Mouse (Mus musculus): ENCODE data around the gene Chrm1. TPM values are rescaled to one million over a fixed set of nuclear protein-coding genes. Genes with fewer than 3 reads are reported as not detected.
A peak's percentile ranks its signal among the peaks of the same experiment; 100 is the strongest.
"Not testable (repeated sequence)": the region's sequence is repeated elsewhere in the genome, so short reads cannot be mapped to it uniquely, and the experiment has no call there.

Gene Chrm1
- total RNA-seq, 2 experiments from 2014 or later: not detected

DNA sequence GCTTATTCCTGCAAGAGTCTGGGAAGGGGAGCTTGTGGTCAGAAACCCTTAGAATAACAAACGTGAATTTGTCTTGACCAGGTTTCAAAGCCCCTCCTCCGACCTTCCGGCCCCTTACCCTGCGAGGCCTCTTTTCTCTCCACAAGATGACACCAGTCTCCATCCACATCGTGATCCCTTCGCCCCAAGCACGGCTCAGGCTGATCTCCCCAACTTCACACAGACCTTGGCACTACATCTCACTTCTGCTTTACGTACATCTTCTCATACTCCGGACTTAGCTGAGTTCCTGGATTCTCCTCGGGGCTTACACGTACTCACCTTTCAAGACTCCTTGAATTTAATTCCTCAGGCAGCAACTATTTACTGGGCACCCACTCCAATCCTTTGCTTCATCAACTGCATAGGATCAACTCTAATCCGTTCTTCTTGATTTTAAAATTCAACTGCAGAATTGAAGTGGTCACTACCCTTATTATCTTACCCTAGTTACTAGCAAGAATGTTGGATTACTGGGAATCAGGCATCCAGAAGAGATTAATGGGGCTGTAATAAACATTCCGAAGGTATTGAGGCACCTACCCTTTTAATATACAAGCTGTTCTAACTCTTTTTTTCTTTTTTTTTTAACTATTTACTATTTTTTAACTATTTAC lies 50.5 kb downstream of the Chrm1 start:
- intact Hi-C loops (cut with DNase I): no loop called here
- no peak for DNase-seq

DNA sequence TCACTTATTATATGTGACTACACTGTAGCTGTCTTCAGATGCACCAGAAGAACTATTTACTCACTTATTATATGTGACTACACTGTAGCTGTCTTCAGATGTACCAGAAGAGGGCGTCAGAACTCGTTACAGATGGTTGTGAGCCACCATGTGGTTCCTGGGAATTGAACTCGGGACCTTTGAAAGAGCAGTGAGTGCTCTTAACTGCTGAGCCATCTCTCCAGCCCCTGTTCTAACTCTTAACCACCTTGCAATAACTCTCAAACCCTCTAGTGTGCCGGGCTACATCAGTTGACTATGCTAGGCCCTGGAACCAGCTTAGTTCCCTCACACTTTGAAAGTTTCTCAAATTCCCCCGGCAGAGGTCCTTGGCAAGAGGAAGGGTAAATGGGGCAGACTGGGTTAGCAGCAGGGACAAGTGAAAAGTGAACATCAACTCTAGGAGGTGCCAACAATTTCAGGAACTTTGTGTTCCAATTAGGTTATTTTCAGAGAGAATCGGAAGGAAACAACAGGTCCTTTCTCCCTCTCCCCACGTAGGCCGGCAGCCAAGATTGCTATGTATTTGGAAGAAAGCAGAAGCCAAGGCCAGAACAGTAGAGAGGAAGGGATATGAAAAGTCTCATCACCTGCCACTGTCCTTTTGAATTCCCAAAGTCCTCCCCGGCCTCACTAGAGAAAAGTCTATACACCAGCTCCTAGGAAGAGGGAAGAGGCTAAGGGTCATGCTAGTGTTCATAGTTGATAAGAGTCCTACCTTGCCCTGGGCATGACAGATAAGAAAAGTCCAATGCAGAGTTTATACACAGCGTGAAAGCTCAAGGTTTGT lies 51.3 kb downstream of the Chrm1 start:
- DNase-seq: peak in 1 of 2 experiments; percentile 29
- intact Hi-C loops (cut with DNase I): no loop called here

DNA sequence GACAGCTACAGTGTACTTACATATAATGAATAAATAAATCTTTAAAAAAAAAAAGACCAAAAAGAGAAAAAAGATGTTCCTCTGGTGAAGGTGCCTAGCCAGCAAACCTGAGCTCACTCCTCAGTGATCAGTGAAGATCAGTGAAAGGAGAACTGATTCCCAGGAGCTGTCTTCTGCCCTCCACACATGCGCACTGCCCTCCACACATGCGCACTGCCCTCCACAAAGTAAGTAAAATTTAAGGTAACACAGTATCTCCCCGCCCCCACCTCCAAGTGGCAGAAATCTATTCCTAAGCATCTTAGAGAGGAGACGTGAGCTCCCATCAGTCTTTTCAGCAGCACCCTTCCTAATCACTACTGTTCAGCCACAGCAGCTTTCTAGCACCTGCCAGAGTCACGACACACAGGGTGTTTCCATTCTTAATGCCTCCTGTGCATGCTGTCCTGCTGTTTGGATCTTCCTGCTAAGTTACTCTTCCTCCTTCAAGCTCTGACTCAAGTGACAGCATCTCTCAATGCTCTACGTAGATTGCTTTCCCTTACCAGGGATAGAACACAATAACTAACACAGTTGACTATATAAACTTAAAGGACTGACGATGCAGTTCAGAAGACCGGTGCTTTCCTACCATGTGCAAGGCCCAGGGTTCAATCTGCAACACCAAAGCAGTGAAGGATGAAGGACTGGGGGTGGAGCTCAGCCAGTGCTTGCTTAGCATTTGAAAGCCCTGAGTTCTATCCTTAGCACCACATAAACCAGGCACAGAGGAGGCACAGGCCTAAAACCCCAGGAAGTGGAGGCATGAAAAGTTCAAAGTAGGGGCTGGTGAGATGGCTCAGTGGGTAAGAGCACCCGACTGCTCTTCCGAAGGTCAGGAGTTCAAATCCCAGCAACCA lies 52.5 kb downstream of the Chrm1 start:
- intact Hi-C loops (cut with DNase I): no loop called here

DNA sequence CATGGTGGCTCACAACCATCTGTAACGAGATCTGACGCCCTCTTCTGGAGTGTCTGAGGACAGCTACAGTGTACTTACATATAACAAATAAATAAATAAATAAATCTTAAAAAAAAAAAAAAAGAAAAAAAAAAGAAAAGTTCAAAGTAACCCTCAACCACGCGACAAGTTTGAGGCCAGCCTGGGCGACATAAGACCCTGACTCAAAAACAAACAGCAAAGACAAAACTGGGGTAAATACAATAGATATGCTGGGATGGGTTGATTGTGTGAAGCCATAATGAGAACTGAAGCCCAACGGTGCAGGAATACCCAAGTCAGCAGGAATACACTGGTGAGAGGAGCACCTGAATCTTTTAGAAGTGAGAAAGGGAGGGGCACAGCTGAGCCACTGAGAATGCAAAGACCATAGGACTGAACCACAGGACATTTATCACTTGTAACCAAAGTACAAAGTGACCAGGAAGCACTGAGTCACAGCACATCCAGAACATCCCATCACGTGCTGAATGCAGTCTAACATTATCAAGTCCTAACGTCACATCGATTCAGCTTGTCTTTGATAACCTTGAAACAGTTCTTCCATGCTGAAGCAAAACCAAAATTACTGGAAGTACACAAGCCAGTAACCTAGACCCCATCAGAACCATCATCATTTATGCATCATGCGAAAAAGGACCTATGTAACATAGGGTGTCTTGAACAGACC lies 53.3 kb downstream of the Chrm1 start:
- intact Hi-C loops (cut with DNase I): no loop called here
- DNase-seq: no peak

More for the DNA sequence above, 52.5 kb downstream of the Chrm1 start:
- no peak for DNase-seq

DNA sequence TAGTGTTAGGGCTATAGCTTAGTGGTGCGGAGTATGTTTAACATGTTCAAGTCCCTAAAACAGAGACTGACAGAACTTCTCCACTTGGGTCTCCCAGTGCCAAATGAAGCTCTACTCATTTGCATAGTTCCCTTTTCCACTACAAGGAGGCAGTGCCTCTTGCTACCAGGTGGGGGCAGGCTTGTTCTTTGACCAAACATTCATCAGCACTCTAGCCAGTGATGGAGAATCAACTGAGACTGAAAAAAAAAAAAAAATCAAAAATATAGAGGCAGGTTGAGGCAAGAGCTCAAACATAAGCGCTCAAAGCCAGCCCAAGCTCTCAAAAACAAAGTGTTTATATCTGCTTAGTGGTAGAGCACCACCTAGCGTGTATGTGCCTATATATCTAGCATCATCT lies 54.8 kb downstream of the Chrm1 start:
- intact Hi-C loops (cut with DNase I): no loop called here
- DNase-seq: peak; percentile 60 to 74

DNA sequence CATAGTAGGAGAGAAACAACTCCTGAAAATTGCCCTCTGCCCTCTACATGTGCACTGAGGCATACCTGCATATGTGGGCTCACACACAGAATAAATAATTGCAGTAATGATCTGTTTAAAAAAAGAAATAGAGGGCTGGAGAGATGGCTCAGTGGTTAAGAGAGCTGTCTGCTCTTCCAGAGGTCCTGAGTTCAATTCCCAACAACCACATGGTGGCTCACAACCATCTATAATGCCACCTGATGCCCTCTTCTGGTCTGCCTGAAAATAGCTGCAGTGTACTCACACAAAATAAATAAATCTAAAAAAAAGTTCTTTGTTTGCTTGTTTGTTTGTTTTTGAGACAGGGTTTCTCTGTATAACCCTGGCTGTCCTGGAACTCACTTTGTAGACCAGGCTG lies 55.4 kb downstream of the Chrm1 start:
- intact Hi-C loops (cut with DNase I); DNase-seq: not testable (repeated sequence)

DNA sequence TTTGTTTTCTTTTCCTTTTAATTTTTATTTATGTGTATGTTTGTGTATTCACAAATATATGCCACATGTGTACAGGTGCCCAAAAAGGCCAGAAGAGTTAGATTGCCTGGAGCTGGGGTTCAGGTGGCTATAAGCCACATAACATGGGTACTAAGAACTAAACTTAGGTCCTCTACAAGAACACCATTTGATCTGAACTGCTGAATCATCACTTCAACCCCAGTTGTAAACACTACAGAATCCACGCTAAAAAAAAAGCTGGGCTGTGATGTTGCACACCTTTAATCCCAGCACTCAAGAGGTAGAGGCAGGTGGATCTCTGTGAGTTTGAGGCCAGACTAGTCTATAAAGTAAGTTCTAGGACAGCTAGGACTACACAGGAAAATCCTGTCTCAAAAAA lies 57.8 kb downstream of the Chrm1 start:
- intact Hi-C loops (cut with DNase I): no loop called here
- DNase-seq: no peak

DNA sequence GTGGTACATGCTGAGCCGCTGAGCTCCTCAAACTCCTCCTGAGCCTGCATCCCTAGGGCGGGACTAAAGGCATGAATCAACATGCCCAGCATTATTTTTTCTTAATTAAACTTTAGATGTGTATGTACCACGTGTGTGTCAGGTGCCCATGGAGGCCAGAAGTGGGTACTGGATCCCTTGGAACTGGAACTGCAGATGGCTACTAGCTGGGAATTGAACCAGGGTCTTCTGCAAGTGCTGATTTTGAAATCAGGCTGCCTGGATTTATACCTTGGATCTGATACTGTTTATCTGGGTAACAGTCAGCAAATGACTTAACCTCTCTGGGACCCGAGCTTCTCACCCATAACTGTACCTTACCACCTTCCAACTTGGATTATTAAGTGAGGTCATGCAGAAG lies 58.4 kb downstream of the Chrm1 start:
- intact Hi-C loops (cut with DNase I): no loop called here
- DNase-seq: no peak

DNA sequence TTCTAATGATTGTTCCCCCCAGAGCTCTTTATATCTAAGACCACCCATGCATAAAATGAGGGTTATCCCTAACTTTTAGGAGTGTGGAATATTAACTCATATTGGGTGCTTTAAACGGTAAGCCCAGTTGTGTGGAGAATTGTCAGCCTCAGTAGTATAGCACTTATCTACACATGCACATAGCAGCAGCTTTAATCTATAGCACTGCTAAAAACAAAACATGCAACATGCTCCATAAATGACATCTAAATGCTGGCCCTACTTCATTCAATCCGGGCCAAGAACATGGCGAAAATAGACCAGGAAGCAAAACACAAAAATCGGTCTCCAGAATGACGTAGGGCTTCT lies 58.9 kb downstream of the Chrm1 start:
- no peak for DNase-seq
- intact Hi-C loops (cut with DNase I): no loop called here

DNA sequence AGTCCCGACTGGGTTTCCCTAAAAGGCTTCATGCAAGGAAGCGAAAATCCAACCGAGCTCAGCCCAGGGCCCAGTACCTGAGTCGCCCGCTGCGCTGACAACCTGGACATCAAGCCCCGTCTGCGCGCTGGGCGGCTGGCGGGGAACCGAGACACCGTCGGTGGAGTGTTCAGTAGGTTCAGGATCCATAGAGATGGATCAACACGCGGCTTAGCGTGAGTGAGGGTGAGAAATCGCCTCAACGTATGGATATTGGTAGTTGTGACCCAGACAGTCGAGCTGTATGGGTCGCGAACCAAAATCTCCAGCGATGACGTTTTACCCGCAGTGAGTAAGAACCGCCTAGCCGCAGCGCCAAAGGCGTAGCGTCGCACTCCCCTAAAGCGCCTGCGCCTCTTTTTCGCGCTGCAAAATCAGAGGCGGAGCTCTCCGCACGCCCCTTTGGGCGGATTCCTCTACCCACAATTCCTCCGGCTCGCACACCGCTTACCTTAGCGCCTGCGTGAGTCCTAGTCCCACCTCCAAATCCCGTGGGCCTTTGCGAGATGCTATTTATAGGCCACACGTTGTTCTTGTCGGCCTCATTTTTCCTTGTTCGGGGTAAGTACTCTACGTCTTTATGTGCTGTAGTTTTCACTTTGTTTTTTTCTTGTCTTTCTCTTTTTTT lies 59.5 kb downstream of the Chrm1 start, which contains the start of gene Slc3a2:
Gene Slc3a2, minus strand, starts transcription at position 463 of the 667 bp plus-strand sequence.
- peak; percentile 97 for DNase-seq
- intact Hi-C loops (cut with DNase I): no loop called here

DNA sequence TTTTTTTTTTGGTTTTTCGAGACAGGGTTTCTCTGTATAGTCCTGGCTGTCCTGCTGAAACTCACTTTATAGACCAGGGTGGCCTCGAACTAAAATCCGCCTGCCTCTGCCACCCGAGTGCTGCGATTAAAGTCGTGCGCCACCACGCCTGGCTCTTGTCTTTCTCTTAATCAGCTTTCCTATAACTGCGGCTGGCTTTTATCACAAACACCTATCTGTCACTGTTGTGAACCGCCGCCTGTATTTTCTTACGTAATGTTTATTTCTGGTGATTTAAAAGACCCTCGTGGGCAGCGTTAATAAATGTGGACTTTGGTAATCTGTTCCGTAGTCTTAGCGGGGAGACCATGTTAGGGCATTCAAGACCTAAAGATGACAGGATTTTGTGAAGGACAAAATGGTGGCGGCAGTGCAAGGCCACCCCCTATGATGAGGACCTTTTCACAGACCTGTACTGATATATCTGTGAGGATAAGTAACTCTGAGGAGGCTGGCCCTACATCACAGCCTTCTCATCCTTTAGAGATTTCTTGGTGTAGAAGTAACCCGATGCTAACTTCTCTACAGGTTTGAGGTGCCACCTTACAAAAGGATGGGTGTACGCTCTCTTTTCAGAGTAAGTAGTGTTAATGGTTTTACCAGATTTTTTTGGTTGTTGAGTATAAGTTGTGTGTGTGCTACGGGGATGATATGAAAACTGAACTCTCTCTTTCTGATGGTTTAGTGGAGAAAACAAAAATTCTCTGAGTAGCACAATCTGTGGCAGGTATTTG lies 60.2 kb downstream of the Chrm1 start:
- intact Hi-C loops (cut with DNase I): no loop called here
- DNase-seq: peak in 1 of 2 experiments; percentile 34

DNA sequence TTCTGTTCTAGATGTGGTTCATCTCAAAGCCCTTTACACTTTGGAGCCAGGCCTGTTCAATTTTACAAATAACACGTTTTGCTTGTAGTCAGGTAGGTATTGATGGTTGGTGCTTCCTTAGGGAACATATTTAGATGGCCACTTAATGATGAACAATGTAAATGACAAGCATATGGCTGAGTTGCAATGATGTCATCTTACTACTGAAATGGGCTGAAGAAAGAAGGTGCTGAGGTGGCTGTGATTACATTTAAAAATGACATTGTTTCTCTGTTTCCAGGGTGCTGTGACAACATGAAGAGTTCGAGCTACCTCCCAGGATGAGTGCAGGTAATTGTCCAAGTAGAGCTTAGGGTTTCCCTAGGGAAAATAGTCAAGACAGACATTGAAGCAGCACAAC lies 60.8 kb downstream of the Chrm1 start:
- DNase-seq: no peak
- intact Hi-C loops (cut with DNase I): no loop called here

DNA sequence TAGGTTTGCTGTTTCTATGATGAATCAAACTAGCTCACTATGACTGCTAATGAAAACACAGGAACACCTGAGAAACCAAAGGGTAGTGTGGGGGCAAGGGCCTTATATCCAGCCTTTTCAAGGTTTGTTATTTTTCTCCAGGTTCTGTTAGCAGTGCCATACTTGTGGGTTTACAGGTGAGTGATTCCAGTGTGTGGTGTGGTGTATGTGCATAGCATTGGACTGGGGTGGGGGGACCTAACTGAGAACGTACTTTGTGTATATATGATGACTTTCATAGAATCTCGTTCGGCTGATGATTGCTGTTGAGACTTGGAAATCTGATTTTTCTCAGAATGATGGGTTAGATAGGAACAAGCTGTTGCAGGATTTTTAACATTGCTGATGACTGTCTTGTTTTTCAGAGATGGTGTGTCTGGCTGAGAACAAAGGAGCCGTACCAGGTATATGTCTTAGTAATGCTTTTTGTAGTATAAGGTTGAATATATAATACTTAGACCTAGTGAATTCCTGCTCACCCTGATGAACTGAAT lies 61.6 kb downstream of the Chrm1 start:
- intact Hi-C loops (cut with DNase I): no loop called here
- no peak for DNase-seq

DNA sequence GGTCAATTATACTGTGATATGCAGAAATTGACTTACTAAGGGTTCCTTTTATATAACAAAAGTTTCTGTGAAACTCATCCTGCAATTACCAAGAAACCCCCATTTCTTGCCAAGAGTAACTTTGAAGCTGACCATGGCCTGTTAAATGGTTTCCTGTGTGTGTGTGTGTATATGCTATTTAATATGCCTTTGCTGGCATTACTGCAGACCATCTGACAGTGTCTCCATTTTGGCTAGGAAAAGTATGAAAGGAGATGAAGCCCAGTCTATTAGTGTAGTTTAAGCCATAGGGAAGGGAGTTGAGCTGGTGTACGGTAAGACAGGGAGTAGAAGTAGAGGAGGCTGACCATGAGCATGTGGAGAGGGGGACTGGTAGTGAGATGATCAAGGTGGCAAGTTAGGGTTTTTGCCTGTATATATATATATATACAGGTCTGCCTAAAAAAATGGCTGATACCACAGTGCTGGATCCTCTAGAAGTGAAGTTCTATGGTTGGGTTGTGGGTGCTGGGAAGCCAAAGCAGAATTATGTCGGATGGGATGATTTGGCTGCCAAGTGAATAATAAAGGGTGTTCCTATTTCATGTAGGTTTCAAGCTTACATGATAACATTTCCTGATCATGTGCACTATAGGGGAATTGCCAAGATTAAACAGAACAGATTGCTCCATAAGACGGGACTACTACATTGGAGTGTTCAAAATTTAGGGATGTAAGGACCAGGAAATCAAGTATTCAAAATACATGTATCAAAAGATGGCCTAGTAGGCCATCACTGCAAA lies 63.2 kb downstream of the Chrm1 start:
- intact Hi-C loops (cut with DNase I): no loop called here
- DNase-seq: no peak

DNA sequence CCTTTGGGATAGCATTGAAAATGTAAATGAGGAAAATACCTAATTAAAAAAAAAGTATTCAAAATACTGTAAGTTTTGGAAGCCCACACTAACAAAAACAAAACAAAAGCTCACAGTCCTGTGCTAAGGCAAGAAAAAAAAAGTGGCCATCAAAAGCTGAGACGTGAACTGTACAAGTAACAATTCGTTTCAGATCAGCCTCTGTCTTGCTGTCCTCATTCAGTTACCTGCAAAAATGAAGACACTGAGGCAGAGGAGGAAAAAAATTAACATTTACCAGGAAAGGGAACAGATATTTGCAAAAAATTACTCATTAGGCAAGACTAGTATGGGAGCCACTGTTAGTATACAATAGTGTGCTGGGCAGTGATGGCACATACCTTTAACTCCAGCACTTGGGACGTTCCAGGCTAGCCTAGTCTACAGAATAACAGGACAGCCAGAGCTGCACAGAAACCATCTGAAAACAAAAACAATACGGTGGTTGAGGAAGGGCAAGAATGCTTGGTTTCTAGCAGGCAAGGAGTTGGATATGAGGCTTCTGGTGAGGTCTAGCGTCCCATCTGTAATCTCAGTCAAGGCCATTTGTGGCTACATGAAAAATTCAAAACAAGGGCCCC lies 64.0 kb downstream of the Chrm1 start:
- DNase-seq: no peak
- intact Hi-C loops (cut with DNase I): no loop called here

DNA sequence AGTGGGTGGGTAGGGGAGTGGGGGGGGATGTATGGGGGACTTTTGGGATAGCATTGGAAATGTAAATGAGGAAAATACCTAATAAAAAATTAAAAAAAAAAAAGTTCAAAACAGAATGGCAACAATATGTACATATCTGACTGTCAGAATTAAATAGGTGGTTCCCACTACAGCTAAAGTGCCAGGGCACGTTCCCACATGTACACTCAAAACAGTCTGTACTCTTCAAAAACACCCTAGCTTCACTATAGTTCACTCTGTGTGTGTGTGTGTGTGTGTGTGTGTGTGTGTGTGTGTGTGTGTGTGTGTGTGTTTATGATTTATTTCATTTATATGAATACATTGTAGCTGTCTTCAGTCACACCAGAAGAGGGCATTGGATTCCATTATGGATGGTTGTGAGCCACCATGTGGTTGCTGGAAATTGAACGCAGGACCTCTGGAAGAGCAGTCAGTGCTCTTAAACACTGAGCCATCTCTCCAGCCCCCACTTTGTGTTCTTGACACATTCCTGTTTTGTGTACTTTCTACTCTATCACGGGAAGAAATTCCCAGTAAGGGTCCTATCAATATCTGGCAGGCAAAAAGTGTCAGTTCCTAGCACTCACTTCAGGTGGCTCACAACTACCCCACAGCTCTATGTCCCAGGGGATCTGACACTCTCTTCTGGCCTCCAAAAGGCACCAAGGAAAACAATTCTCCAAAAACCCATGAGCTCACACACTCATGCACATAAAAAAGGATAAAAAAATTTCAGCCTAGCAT lies 64.9 kb downstream of the Chrm1 start:
- intact Hi-C loops (cut with DNase I); DNase-seq: not testable (repeated sequence)
